In the genomic region with DNA sequence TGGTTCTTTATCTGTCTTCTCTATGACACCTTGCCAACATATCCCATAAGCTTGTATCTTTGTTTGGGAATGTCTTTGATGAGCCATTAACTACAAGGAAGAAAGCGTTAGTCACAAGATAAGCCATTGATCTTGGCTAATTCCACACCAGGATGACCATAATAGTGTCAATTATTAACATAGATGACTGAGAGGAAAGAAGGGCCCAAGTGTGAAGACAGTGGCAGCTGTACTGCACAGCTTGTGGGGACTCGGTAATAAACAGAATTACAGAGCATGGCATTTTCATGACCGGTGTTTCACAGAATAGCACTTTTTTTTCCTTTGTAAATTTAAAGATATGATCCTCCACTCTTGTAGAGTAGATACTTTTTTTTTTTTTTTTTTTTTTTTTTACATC, we compare ENCODE assay signal across 25 mouse cellular contexts.
"Had no signal": no experiment of that assay in that cellular context is flagged by ENCODE, and none has a peak within 500 bp of the region (broad histone marks: within the 10 kb centered on the region; RNA-seq: fewer than 3 reads in every experiment).

No protein-coding gene starts in this region.

- H3K4me2 ChIP-seq: heart, embryonic 11.5 days; hindbrain, embryonic 12.5 days; hindbrain, embryonic 14.5 days; limb, embryonic 12.5 days; liver, embryonic 11.5 days; liver, embryonic 13.5 days; liver, embryonic 15.5 days had no signal

- H3K4me3 ChIP-seq: heart, adult 2 months; hindbrain, embryonic 10.5 days; hindbrain, embryonic 12.5 days; layer of hippocampus, adult 2 months; left cerebral cortex, adult 2 months; limb, embryonic 10.5 days; limb, embryonic 12.5 days; liver, embryonic 13.5 days; liver, embryonic 15.5 days had no signal

- ATAC-seq: hindbrain, embryonic 16.5 days; inflammation-experienced regulatory T-cells, adult 6 months; liver, postnatal 0 days had no signal

- H3K9ac ChIP-seq: hindbrain, embryonic 12.5 days; hindbrain, embryonic 14.5 days; limb, embryonic 12.5 days; liver, embryonic 13.5 days; liver, embryonic 15.5 days; liver, postnatal 0 days had no signal

- H3K9me3 ChIP-seq: hindbrain, embryonic 10.5 days; hindbrain, embryonic 12.5 days; limb, embryonic 10.5 days; limb, embryonic 12.5 days; liver, embryonic 13.5 days; liver, embryonic 15.5 days had no signal

- H3K27me3 ChIP-seq: hindbrain, embryonic 12.5 days; liver, embryonic 13.5 days; liver, embryonic 15.5 days had no signal

- DNase-seq: gastrocnemius, postnatal 10 days; gastrocnemius, postnatal 25 days; heart, adult 2 months; heart, postnatal 10 days; heart, postnatal 4 days; kidney, adult 18-20 months; kidney, adult 9 months; kidney, postnatal 14 days; kidney, postnatal 4 days; liver; liver, embryonic 13.5 days; liver, postnatal 0 days had no signal

- H3K4me1 ChIP-seq: hindbrain, embryonic 10.5 days; limb, embryonic 10.5 days; limb, embryonic 12.5 days; liver, embryonic 13.5 days; liver, embryonic 15.5 days had no signal

- H3K36me3 ChIP-seq: hindbrain, embryonic 10.5 days; hindbrain, embryonic 12.5 days; limb, embryonic 10.5 days; limb, embryonic 12.5 days; liver, embryonic 13.5 days; liver, embryonic 15.5 days had no signal

- H3K27ac ChIP-seq: heart, adult 2 months; hindbrain, embryonic 10.5 days; hindbrain, embryonic 12.5 days; hindbrain, embryonic 14.5 days; kidney, postnatal 0 days; layer of hippocampus, adult 2 months; left cerebral cortex, adult 2 months; limb, embryonic 10.5 days; limb, embryonic 12.5 days; liver, embryonic 13.5 days; liver, embryonic 15.5 days had no signal
